Mouse (Mus musculus) forebrain, embryonic 12.5 days (tissue): ENCODE results near the gene Dnajb3. TPM values are rescaled to one million over a fixed set of nuclear protein-coding genes. Genes with fewer than 3 reads are reported as not detected.
"Not testable (repeated sequence)": the region's sequence is repeated elsewhere in the genome, so short reads cannot be mapped to it uniquely, and the experiment has no call there.

Experiments used
- ATAC-seq: fragments of 200-750 bp; cut with Nextera tagmentation; 2 replicates; pipeline ENCODE4 v1.8.0; 2017; ENCODE audit warnings: moderate TSS enrichment; ENCODE audit not compliant: low FRiP score
- H3K27ac ChIP-seq: fragments of 300-500 bp; sonication (generic); 2 replicates; pipeline ENCODE4 v1.5.1; 2016; ENCODE audit warnings: mild to moderate bottlenecking
- H3K27me3 ChIP-seq: fragments of 300-500 bp; sonication (generic); 2 replicates; pipeline ENCODE4 v1.6.1; 2016; ENCODE audit warnings: mild to moderate bottlenecking
- H3K36me3 ChIP-seq: fragments of 300-500 bp; sonication (generic); replicated peaks from 2 replicates; pipeline ENCODE4 v1.6.1; 2016; ENCODE audit warnings: mild to moderate bottlenecking
- H3K4me1 ChIP-seq: fragments of 300-500 bp; sonication (generic); 2 replicates; pipeline ENCODE4 v1.6.1; 2016
- H3K4me2 ChIP-seq: fragments of 300-500 bp; sonication (generic); 2 replicates; pipeline ENCODE4 v1.6.1; 2016; ENCODE audit warnings: mild to moderate bottlenecking, moderate library complexity
- H3K4me3 ChIP-seq: fragments of 300-500 bp; sonication (generic); replicated peaks from 2 replicates; pipeline ENCODE4 v1.5.1; 2016; ENCODE audit warnings: mild to moderate bottlenecking
- H3K9ac ChIP-seq: fragments of 300-500 bp; sonication (generic); 2 replicates; pipeline ENCODE4 v1.6.1; 2016; ENCODE audit warnings: mild to moderate bottlenecking
- H3K9me3 ChIP-seq: fragments of 300-500 bp; sonication (generic); 2 replicates; pipeline ENCODE4 v1.6.1; 2016
- whole genome bisulfite sequencing: fragments of 180-500 bp; shearing (Covaris S2); methylation state at CpG from one replicate; pipeline ENCODE4 v1.1.7; 2016; 5-methylcytosine and 5-hydroxymethylcytosine counted together
- polyA plus RNA-seq: library from polyadenylated mRNA; unstranded; fragments of >200 nt; fragmentation: Nextera tagmentation; extraction: Ambion mirVana; gene quantifications from 2 replicates; pipeline ENCODE4 v1.2.1, GENCODE M21; 2016

Dnajb3 gene
- polyA plus RNA-seq, 1 experiment from 2014 or later: 12.6 TPM

- Histone ChIP-seq H3K9me3 (peaks cover 97% of the 10 kb centered on the region), H3K9ac (no peak overlapping the region), H3K4me2 (no peak overlapping the region), H3K36me3 (no peaks in the 10 kb centered on the region), H3K27me3 (no peaks in the 10 kb centered on the region), H3K27ac (no peak overlapping the region), H3K4me3 (no peak overlapping the region), H3K4me1 (no peaks in the 10 kb centered on the region)
- 85% methylated on average over 5 of the region's 5 CpGs for WGBS
- ATAC-seq: no peak
Observed at GRCm38 (mm10) chr1:88229986-88230385, 24.4 kb upstream of the Dnajb3 start.

DNA sequence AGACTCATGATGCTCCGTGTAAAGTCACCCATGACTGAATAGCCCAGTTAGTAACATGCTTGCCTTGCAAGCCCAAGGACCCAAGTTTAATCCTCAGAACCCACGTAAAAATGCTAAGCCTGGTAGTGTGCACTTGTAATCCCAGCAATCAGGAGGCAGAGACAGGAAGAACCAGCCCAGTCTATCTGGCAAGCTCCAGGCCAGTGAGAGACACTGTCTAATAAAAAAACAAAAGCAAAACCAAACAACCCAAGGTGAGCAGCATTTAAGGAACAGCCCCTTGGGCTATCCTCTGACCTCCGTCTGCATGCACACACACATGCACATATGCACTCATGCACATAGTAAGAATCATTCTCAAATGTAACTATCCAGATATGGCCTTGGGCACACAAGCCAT is 24.0 kb upstream of the Dnajb3 start:
- Histone ChIP-seq H3K4me2 (no peak overlapping the region), H3K4me3 (no peak overlapping the region), H3K27me3 (no peaks in the 10 kb centered on the region), H3K36me3 (no peaks in the 10 kb centered on the region), H3K9ac (no peak overlapping the region), H3K4me1 (no peaks in the 10 kb centered on the region), H3K27ac (no peak overlapping the region), H3K9me3 (peaks cover 93% of the 10 kb centered on the region)
- WGBS: 79% methylated on average over 3 of the region's 3 CpGs
- ATAC-seq: no peak

DNA sequence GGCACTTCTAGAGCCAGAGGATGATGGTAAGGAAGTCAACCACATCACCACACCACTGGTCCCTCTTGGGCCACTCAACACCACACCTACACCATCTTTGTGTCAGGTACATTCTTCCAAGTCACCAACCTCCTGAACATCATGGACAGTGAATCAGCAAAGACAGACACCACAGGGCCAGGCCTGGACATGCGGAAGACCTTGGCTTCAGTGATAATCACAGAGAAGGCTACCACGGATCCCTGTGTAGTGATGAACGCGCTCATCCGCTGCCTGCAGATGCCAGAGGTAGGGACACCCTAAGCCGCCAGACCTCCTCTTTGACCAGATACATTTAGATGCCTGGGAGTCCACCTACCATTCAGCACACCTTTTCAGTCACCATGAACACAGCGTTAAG is 22.5 kb upstream of the Dnajb3 start:
- no peak overlapping the region for H3K9ac ChIP-seq
- no peak for ATAC-seq
- no peaks in the 10 kb centered on the region for H3K36me3 ChIP-seq
- H3K27ac ChIP-seq: no peak overlapping the region
- H3K4me2 ChIP-seq: no peak overlapping the region
- H3K9me3 ChIP-seq: peaks cover 79% of the 10 kb centered on the region
- WGBS: 72% methylated on average over 7 of the region's 7 CpGs
- no peaks in the 10 kb centered on the region for H3K27me3 ChIP-seq
- no peaks in the 10 kb centered on the region for H3K4me1 ChIP-seq
- H3K4me3 ChIP-seq: no peak overlapping the region

DNA sequence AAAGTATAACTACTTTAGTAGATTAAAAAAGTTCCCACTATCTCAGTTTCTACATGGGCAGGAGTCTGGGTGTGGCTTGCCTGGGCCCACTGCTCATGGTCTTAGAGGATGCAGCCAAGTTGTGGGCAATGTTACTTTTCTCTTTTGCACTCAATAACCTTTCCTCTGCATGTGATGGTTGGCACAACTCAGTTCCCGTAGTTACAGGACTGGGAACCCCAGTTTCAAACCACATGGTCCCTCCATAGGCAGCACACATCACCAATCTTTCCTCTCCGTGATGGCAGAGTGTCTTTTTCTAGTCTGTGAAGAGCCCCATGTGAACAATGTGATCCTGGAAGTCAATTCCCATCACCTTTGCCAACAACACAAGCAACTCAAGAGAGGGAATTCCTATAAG is 21.9 kb upstream of the Dnajb3 start:
- H3K9me3 ChIP-seq: peaks cover 72% of the 10 kb centered on the region
- H3K27ac ChIP-seq: no peak overlapping the region
- H3K4me1 ChIP-seq: no peaks in the 10 kb centered on the region
- H3K27me3 ChIP-seq: no peaks in the 10 kb centered on the region
- H3K4me2 ChIP-seq: no peak overlapping the region
- H3K36me3 ChIP-seq: no peaks in the 10 kb centered on the region
- no peak overlapping the region for H3K9ac ChIP-seq
- 65% methylated on average over 2 of the region's 2 CpGs for WGBS
- no peak overlapping the region for H3K4me3 ChIP-seq
- no peak for ATAC-seq

DNA sequence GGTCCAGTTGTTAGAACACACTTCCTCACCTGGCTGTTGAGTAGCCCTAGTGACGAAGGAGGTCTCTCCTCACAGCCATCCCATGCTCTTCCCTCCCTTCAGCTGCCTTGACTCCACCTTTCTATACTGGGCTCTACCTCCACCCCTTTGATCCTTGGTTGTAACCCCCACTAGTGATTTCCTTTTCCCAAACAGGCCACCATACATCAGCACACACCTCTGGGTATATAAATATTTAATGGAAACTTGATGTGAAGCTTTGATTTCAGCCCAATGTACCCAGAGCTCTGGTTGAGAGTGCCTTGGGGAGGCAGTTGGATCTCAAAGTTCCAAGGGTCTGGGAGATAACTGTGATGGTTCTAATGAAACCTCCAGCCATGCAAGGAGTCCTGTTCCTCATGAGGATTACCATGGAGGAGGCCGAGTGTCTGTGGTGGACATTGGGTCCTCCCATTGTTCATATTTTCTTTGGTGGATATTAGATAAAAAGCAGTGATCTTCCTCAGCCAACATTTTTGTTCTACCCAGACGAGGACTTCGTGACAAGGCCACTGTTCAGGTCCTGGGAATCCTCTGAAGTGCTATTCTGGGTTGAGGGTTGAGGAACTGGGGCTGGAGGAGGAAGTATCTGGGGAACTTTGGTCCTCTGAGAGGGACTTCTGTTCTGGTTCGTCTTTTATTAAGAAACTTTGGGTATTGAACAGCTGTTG is 21.2 kb upstream of the Dnajb3 start, which contains the start of gene Mroh2a:
Mroh2a (plus strand) TSS at position 317 of the 710 bp plus-strand sequence.
- Histone ChIP-seq H3K4me3 (no peak within 1 kb of the TSS), H3K9ac (no peak within 1 kb of the TSS), H3K4me1 (no peaks in the 10 kb centered on the region), H3K27me3 (no peaks in the 10 kb centered on the region), H3K36me3 (no peaks in the 10 kb centered on the region), H3K4me2 (no peak within 1 kb of the TSS), H3K27ac (no peak within 1 kb of the TSS), H3K9me3 (peaks cover 70% of the 10 kb centered on the region)
- ATAC-seq: no peak
- 56% methylated on average over 5 of the region's 5 CpGs for WGBS

GRCm38 (mm10) chr1:88225741-88226140 is 20.2 kb upstream of the Dnajb3 start:
- H3K27ac ChIP-seq: no peak overlapping the region
- H3K4me3 ChIP-seq: no peak overlapping the region
- no peak for ATAC-seq
- no peaks in the 10 kb centered on the region for H3K27me3 ChIP-seq
- H3K36me3 ChIP-seq: no peaks in the 10 kb centered on the region
- no peak overlapping the region for H3K4me2 ChIP-seq
- no peaks in the 10 kb centered on the region for H3K4me1 ChIP-seq
- H3K9me3 ChIP-seq: peaks cover 59% of the 10 kb centered on the region
- H3K9ac ChIP-seq: no peak overlapping the region

DNA sequence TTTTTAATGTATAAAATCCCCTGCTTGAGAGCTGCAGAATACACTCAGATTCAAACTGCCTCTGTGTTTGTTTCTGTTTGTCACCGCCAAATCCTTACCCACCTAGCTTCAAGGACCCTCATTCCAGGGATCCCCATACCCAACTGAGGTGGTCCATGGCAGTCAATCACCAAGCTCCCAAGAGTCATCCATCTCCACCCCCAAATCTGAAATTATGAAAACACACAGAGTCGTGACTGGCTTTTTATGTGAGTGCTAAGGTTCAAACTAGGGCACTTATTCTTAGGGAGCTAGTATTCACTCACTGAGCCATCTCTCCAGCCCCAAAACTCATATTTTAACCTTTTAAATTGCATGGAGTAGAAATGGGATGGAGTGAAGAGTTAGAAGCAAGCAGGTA is 19.7 kb upstream of the Dnajb3 start:
- H3K36me3 ChIP-seq, H3K27ac ChIP-seq, H3K9ac ChIP-seq, H3K27me3 ChIP-seq, ATAC-seq, H3K4me1 ChIP-seq, H3K4me3 ChIP-seq, H3K4me2 ChIP-seq: not testable (repeated sequence)
- H3K9me3 ChIP-seq: peaks cover 55% of the 10 kb centered on the region
- 38% methylated on average over 2 of the region's 2 CpGs for WGBS

- H3K36me3 ChIP-seq: no peaks in the 10 kb centered on the region
- no peak overlapping the region for H3K9ac ChIP-seq
- no peak overlapping the region for H3K27ac ChIP-seq
- H3K27me3 ChIP-seq: no peaks in the 10 kb centered on the region
- no peaks in the 10 kb centered on the region for H3K4me1 ChIP-seq
- no peak overlapping the region for H3K4me3 ChIP-seq
- 67% methylated on average over 2 of the region's 2 CpGs for WGBS
- peaks cover 44% of the 10 kb centered on the region for H3K9me3 ChIP-seq
- H3K4me2 ChIP-seq: no peak overlapping the region
- no peak for ATAC-seq
Observed at GRCm38 (mm10) chr1:88224029-88224776, 18.6 kb upstream of the Dnajb3 start.

GRCm38 (mm10) chr1:88223591-88223990 is 18.0 kb upstream of the Dnajb3 start:
- H3K4me3 ChIP-seq: no peak overlapping the region
- H3K9ac ChIP-seq: no peak overlapping the region
- WGBS: 51% methylated on average over 1 of the region's 1 CpGs
- H3K27me3 ChIP-seq: no peaks in the 10 kb centered on the region
- ATAC-seq: no peak
- no peak overlapping the region for H3K4me2 ChIP-seq
- no peaks in the 10 kb centered on the region for H3K4me1 ChIP-seq
- H3K27ac ChIP-seq: no peak overlapping the region
- H3K36me3 ChIP-seq: no peaks in the 10 kb centered on the region
- H3K9me3 ChIP-seq: peaks cover 38% of the 10 kb centered on the region

DNA sequence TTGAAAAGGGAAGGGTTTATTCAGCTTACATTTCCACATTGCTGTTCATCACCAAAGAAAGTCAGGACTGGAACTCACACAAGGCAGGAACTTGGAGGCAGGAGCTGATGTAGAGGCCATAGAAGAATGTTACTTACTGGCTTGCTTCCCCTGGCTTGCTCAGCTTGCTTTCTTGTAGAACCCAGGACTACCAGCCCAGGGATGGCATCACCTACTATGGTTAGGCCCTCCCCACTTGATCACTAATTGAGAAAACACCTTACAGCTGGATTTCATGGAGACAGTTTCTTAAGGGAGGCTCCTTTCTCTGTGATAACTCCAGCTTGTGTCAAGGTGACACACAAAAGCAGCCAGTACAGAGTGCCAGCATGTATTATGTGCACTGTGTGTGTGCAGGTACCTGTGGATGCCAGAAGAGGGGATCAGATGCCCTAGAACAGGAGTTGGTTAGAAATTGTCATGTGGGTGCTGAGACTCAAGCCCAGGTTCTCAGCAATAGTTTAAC is 17.5 kb upstream of the Dnajb3 start:
- H3K36me3 ChIP-seq, ATAC-seq: not testable (repeated sequence)

GRCm38 (mm10) chr1:88222216-88222615 is 16.6 kb upstream of the Dnajb3 start:
- H3K4me2 ChIP-seq: no peak overlapping the region
- H3K27me3 ChIP-seq: no peaks in the 10 kb centered on the region
- H3K9ac ChIP-seq: no peak overlapping the region
- WGBS: 49% methylated on average over 2 of the region's 2 CpGs
- no peaks in the 10 kb centered on the region for H3K4me1 ChIP-seq
- no peak for ATAC-seq
- H3K27ac ChIP-seq: no peak overlapping the region
- H3K36me3 ChIP-seq: no peaks in the 10 kb centered on the region
- no peak overlapping the region for H3K4me3 ChIP-seq
- H3K9me3 ChIP-seq: peaks cover 29% of the 10 kb centered on the region

More for the DNA sequence above, 17.5 kb upstream of the Dnajb3 start:
- not testable (repeated sequence) for H3K4me2 ChIP-seq, H3K27ac ChIP-seq, H3K27me3 ChIP-seq, H3K9ac ChIP-seq, H3K4me3 ChIP-seq, H3K4me1 ChIP-seq
- peaks cover 32% of the 10 kb centered on the region for H3K9me3 ChIP-seq

DNA sequence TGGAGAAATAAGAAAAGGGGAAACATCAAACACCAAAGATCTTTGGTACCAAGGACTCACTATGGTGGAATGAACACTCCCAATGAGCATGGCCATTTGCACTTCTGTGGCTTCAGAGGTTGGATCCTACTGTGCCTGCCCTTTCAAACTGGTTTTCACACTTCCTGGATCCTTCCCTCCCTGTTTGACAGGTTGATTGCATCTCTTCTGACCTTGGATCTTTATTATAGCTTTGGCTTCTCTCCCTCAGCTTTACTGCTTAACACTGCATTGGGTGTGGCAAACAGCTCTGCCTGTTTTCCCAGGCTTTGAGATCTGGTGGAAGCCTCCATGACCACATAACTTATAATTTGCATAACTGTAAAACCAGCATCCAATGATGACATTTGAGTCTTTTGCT is 14.8 kb upstream of the Dnajb3 start:
- H3K9me3 ChIP-seq: peaks cover 27% of the 10 kb centered on the region
- no peak overlapping the region for H3K4me3 ChIP-seq
- no peaks in the 10 kb centered on the region for H3K4me1 ChIP-seq
- no peak overlapping the region for H3K9ac ChIP-seq
- no peak overlapping the region for H3K27ac ChIP-seq
- H3K36me3 ChIP-seq: no peaks in the 10 kb centered on the region
- H3K27me3 ChIP-seq: no peaks in the 10 kb centered on the region
- H3K4me2 ChIP-seq: no peak overlapping the region
- no peak for ATAC-seq

DNA sequence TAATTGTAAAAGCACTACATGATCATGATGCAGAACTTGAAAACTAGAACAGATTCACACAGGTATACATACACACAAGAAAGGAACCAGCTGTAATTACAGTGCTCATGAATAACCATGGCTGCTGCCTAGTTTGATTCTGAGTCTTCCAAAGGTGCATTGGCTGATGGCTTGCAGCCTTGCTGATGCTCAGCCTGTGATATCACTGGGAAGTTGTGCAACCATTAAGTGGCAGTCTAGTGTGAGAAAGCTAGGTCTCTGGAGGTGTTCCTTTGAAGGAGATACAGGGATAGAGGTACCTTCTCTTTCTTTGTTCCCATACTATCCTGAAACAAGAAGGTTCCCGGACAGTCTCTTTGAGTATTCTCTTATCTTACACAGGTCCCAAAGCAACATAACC is 13.5 kb upstream of the Dnajb3 start:
- Histone ChIP-seq H3K9ac (no peak overlapping the region), H3K27ac (no peak overlapping the region), H3K27me3 (no peaks in the 10 kb centered on the region), H3K4me2 (no peak overlapping the region), H3K9me3 (peaks cover 37% of the 10 kb centered on the region), H3K4me3 (no peak overlapping the region), H3K4me1 (no peaks in the 10 kb centered on the region), H3K36me3 (no peaks in the 10 kb centered on the region)
- WGBS: 18% methylated on average over 1 of the region's 1 CpGs
- ATAC-seq: no peak
